Comparison of ENCODE assay signal across 8 mouse cellular contexts in the genomic region with DNA sequence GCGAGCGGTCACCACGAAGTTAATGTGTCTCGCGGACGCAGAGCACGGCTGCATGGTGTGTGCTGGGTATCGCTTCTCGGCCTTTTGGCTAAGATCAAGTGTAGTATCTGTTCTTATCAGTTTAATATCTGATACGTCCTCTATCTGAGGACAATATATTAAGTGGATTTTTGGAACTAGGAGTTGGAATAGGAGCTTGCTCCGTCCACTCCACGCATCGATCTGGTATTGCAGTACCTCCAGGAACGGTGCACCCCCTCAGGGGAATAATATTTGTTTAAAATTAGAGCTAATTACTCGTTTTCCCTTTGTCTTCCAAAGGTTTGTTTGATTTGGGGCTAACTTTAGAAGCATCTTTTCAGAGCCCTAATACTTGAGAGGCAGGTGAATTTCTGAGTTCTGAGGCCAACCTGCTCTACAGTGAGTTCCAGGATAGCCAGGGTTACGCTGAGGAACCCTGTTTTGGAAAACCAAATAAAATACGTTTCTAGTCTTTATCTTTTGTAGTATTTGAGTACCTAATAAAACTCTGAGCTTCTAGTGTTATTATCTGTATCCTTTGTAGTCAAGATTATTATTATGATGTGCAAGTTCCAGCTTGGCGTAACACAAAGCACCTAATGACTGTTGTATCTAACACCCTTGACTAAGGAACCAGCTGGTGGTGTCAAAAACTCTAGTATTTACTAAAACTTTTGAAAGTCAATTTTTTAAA. TPM values are rescaled to one million over a fixed set of nuclear protein-coding genes. Genes with fewer than 3 reads are reported as not detected.
DNase-seq lines count a peak whose midpoint lies in the region; ATAC-seq lines count a peak whose summit lies in the region.

No protein-coding gene starts in this region.

- no peak overlapping the region for H3K27ac ChIP-seq in heart, embryonic 13.5 days (replicated peaks)
- H3K27ac ChIP-seq in brown adipose tissue, adult 24 weeks (replicated peaks; ENCODE audit: low read depth, low read length), result no peak overlapping the region
- 0 out of 2 replicates have a peak overlapping the region, but pooled peaks have one; percentile 3 for H3K27ac ChIP-seq in midbrain, embryonic 14.5 days (replicated peaks; ENCODE audit: low read depth, low read length)

- DNase-seq in heart, postnatal 14 days, result no peak
- peak; percentile 58 for DNase-seq in CD4-positive, CD25-positive, alpha-beta regulatory T cell, adult 2 months (ENCODE audit: low read depth, low spot score)
- peak; percentile 33 to 56 for DNase-seq in kidney, postnatal 4 days
- DNase-seq in midbrain, embryonic 14.5 days, result peak; percentile 81
- DNase-seq in gastrocnemius, adult 8-10 months (ENCODE audit: low spot score in 2 of 2), result no peak

- intact Hi-C loops in heart, postnatal 14 days (cut with DNase I), result no loop called here

- no peaks in the 10 kb centered on the region for H3K9me3 ChIP-seq in heart, embryonic 13.5 days
- H3K9me3 ChIP-seq in midbrain, embryonic 14.5 days (ENCODE audit: control insufficient read depth, low read length), result no peaks in the 10 kb centered on the region

- H3K4me2 ChIP-seq in heart, embryonic 13.5 days, result peak overlapping the region; percentile 81
- H3K4me2 ChIP-seq in midbrain, embryonic 14.5 days (ENCODE audit: low read length), result peak overlapping the region; percentile 62

- no peaks in the 10 kb centered on the region for H3K36me3 ChIP-seq in heart, embryonic 13.5 days
- no peaks in the 10 kb centered on the region for H3K36me3 ChIP-seq in midbrain, embryonic 14.5 days (ENCODE audit: control insufficient read depth, insufficient read depth, low read length)

- under 1% methylated on average over 11 of the region's 18 CpGs for WGBS in heart, embryonic 13.5 days
- 1% methylated on average over 9 of the region's 18 CpGs for WGBS in midbrain, embryonic 14.5 days

- peak overlapping the region; percentile 52 for H3K9ac ChIP-seq in heart, embryonic 13.5 days
- peak overlapping the region; percentile 49; the same call in 1 of the 2 replicates for H3K9ac ChIP-seq in midbrain, embryonic 14.5 days (replicated peaks; ENCODE audit: low read length)

- H3K4me1 ChIP-seq in heart, embryonic 13.5 days, result no peaks in the 10 kb centered on the region
- H3K4me1 ChIP-seq in brown adipose tissue, adult 24 weeks (ENCODE audit: control insufficient read depth, insufficient read depth, insufficient read length, low read length), result no peaks in the 10 kb centered on the region
- no peaks in the 10 kb centered on the region for H3K4me1 ChIP-seq in midbrain, embryonic 14.5 days (ENCODE audit: control insufficient read depth, insufficient read depth, low read length)

- ATAC-seq in heart, embryonic 13.5 days (ENCODE audit: extremely low read depth, insufficient number of reproducible peaks, low FRiP score, low TSS enrichment), result peak; percentile 38; the same call in 1 of the 2 replicates
- ATAC-seq in granulocyte monocyte progenitor cell, adult 5-6 weeks (replicated peaks; ENCODE audit: poor library complexity, severe bottlenecking), result peak; percentile 45
- peak; percentile 86 for ATAC-seq in midbrain, embryonic 14.5 days (ENCODE audit: low FRiP score, low TSS enrichment)

- peaks cover 34% of the 10 kb centered on the region for H3K27me3 ChIP-seq in heart, embryonic 13.5 days (replicated peaks)
- peaks cover 10% of the 10 kb centered on the region for H3K27me3 ChIP-seq in midbrain, embryonic 14.5 days (ENCODE audit: control insufficient read depth, insufficient read depth, low read length)

- H3K4me3 ChIP-seq in heart, embryonic 13.5 days, result peak overlapping the region; percentile 60
- H3K4me3 ChIP-seq in brown adipose tissue, adult 24 weeks (ENCODE audit: insufficient read depth, low read depth, low read length), result 0 out of 2 replicates have a peak overlapping the region, but pooled peaks have one; percentile 12
- H3K4me3 ChIP-seq in midbrain, embryonic 14.5 days (replicated peaks; ENCODE audit: low read depth, low read length), result peak overlapping the region; percentile 39

RNA-seq across cellular contexts. Expression of a gene that starts 14.2 kb away (rescaled TPM):
- 4.0 TPM in 2 replicates for polyA plus RNA-seq in heart, embryonic 13.5 days (2015; fragmentation: Nextera tagmentation; extraction: Ambion mirVana)
- 10 to 100 TPM; 23.7 to 26.0 TPM for total RNA-seq in heart, postnatal 14 days (2021)
- polyA plus RNA-seq in brown adipose tissue, adult 24 weeks (2012; ENCODE audit: insufficient read depth, insufficient read length, missing spikeins), result 3.6 and 6.4 TPM in 2 replicates
- total RNA-seq in granulocyte monocyte progenitor cell, adult 5-6 weeks (2014; fragmentation: Nextera tagmentation), result 1.1 and 1.5 TPM in 2 replicates
- total RNA-seq in granulocyte monocyte progenitor cell, adult 5-6 weeks (2017), result 0.73 and 0.93 TPM in 2 replicates
- 1.9 and 2.3 TPM in 2 replicates for polyA plus RNA-seq in midbrain, embryonic 14.5 days (2014; fragmentation: Nextera tagmentation; extraction: Ambion mirVana)
- total RNA-seq in gastrocnemius, adult 8-10 months (2022), result 10 to 100 TPM; 35.8 to 50.4 (median 44.8) TPM

RNA-seq across cellular contexts. Expression of a gene that starts 57.8 kb away (rescaled TPM):
- 20.4 and 23.7 TPM in 2 replicates for polyA plus RNA-seq in heart, embryonic 13.5 days (2015; fragmentation: Nextera tagmentation; extraction: Ambion mirVana)
- total RNA-seq in heart, postnatal 14 days (2021), result 10 to 100 TPM; 11.1 to 11.4 TPM
- 37.3 and 39.8 TPM in 2 replicates for polyA plus RNA-seq in brown adipose tissue, adult 24 weeks (2012; ENCODE audit: insufficient read depth, insufficient read length, missing spikeins)
- total RNA-seq in granulocyte monocyte progenitor cell, adult 5-6 weeks (2014; fragmentation: Nextera tagmentation), result 13.6 and 14.8 TPM in 2 replicates
- total RNA-seq in granulocyte monocyte progenitor cell, adult 5-6 weeks (2017), result 9.5 and 10.1 TPM in 2 replicates
- 6.3 and 7.7 TPM in 2 replicates for polyA plus RNA-seq in midbrain, embryonic 14.5 days (2014; fragmentation: Nextera tagmentation; extraction: Ambion mirVana)
- 10 to 100 TPM; 14.3 to 17.5 (median 15.7) TPM for total RNA-seq in gastrocnemius, adult 8-10 months (2022)

RNA-seq across cellular contexts. Expression of a gene that starts 57.8 kb away (rescaled TPM):
- polyA plus RNA-seq in heart, embryonic 13.5 days (2015; fragmentation: Nextera tagmentation; extraction: Ambion mirVana), result 0.33 and 0.35 TPM in 2 replicates
- not detected for total RNA-seq in heart, postnatal 14 days (2021)
- not detected in 2 replicates for polyA plus RNA-seq in brown adipose tissue, adult 24 weeks (2012; ENCODE audit: insufficient read depth, insufficient read length, missing spikeins)
- not detected in 2 replicates for total RNA-seq in granulocyte monocyte progenitor cell, adult 5-6 weeks (2014; fragmentation: Nextera tagmentation)
- total RNA-seq in granulocyte monocyte progenitor cell, adult 5-6 weeks (2017), result 0.22 TPM in 1 of 2 replicates, not detected in the other
- polyA plus RNA-seq in midbrain, embryonic 14.5 days (2014; fragmentation: Nextera tagmentation; extraction: Ambion mirVana), result 33.9 and 36.0 TPM in 2 replicates
- total RNA-seq in gastrocnemius, adult 8-10 months (2022), result not detected

Comparison
In these comparisons a context has a peak if more than half of its experiments do, and no peak if none do; other contexts are left out.
1. DNase-seq: peak in CD4-positive, CD25-positive, alpha-beta regulatory T cell, adult 2 months (single experiment), kidney, postnatal 4 days (2 of 2) and midbrain, embryonic 14.5 days (single experiment); none in heart, postnatal 14 days (0 of 2) and gastrocnemius, adult 8-10 months (0 of 2).
2. RNA of a gene that starts 14.2 kb away (total RNA-seq): 35.8 to 50.4 TPM in gastrocnemius, adult 8-10 months and 23.7 to 26.0 TPM in heart, postnatal 14 days; 0.73 to 1.5 TPM in granulocyte monocyte progenitor cell, adult 5-6 weeks; every median in the first group is over 4 times any median in the second.
3. Peak in every context shown above with its lines, with median percentiles within 50 percentile points of each other: ATAC-seq and H3K4me3 ChIP-seq.